Mouse (Mus musculus) kidney, embryonic 16.5 days (tissue): ENCODE results near the gene Galns. TPM values are rescaled to one million over a fixed set of nuclear protein-coding genes. Genes with fewer than 3 reads are reported as not detected.

Experiments
- ATAC-seq: fragments of 200-750 bp; cut with Nextera tagmentation; 2 replicates; pipeline ENCODE4 v1.8.0; 2017; ENCODE audit warnings: moderate TSS enrichment; ENCODE audit not compliant: low FRiP score, low TSS enrichment
- H3K27ac ChIP-seq: fragments of 300-500 bp; sonication (generic); 2 replicates; pipeline ENCODE4 v1.5.1; 2014; ENCODE audit warnings: low read length
- H3K27me3 ChIP-seq: fragments of 300-500 bp; sonication (generic); 2 replicates; pipeline ENCODE4 v1.6.1; 2014; ENCODE audit warnings: low read length, control low read depth, mixed read lengths; ENCODE audit not compliant: insufficient read depth
- H3K36me3 ChIP-seq: fragments of 300-500 bp; sonication (generic); 2 replicates; pipeline ENCODE4 v1.6.1; 2014; ENCODE audit warnings: low read length, control low read depth, mixed read lengths; ENCODE audit not compliant: insufficient read depth
- H3K4me1 ChIP-seq: fragments of 300-500 bp; sonication (generic); 2 replicates; pipeline ENCODE4 v1.6.1; 2014; ENCODE audit warnings: low read length, control low read depth, mixed read lengths; ENCODE audit not compliant: insufficient read depth
- H3K4me2 ChIP-seq: fragments of 300-500 bp; sonication (generic); replicated peaks from 2 replicates; pipeline ENCODE4 v1.6.1; 2014; ENCODE audit warnings: low read depth, low read length
- H3K4me3 ChIP-seq: fragments of 300-500 bp; sonication (generic); 2 replicates; pipeline ENCODE4 v1.5.1; 2014; ENCODE audit warnings: mild to moderate bottlenecking, low read length
- H3K9ac ChIP-seq: fragments of 300-500 bp; sonication (generic); replicated peaks from 2 replicates; pipeline ENCODE4 v1.6.1; 2014; ENCODE audit warnings: low read length
- H3K9me3 ChIP-seq: fragments of 300-500 bp; sonication (generic); 2 replicates; pipeline ENCODE4 v1.6.1; 2016; ENCODE audit warnings: low read length, control low read depth
- WGBS: fragments of 180-500 bp; shearing (Covaris S2); extraction: QIAGEN DNeasy Blood & Tissue Kit; methylation state at CpG from one replicate; pipeline ENCODE4 v1.1.7; 2014; 5-methylcytosine and 5-hydroxymethylcytosine counted together
- microRNA-seq: library from miRNA; unstranded; fragments of <30 nt; microRNA quantifications from one replicate; pipeline ENCODE4, GENCODE M21; 2016
- polyA plus RNA-seq: library from polyadenylated mRNA; unstranded; fragments of >200 nt; fragmentation: Nextera tagmentation; extraction: Ambion mirVana; gene quantifications from 2 replicates; pipeline ENCODE4 v1.2.1, GENCODE M21; 2015

Galns gene
- polyA plus RNA-seq, 1 experiment from 2014 or later, result 18.2 TPM

DNA sequence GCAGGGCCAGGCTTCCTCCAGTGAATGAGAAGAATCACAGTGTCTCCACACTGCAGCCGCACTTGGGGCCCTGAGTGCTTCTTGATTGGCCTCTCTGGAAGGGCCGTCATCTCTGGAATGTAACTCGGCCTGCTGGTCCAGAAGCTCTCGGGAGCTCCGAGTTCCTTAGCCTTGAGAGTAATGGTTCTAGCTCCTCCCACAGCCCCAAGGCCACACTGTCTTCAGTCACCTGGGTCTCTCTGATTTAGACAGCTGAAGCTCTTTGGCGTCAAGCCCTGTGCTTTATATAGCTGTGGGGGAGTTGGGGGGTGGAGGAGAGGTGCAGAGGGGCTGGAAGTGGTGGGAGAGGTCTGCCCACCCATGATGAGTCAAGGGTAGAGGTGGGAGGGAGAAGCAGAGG lies 74.2 kb downstream of the Galns start:
- Histone ChIP-seq H3K9me3 (no peaks in the 10 kb centered on the region), H3K9ac (no peak overlapping the region), H3K4me3 (no peak overlapping the region), H3K4me2 (0 out of 2 replicates have a peak overlapping the region, but pooled peaks have one; percentile 1), H3K27ac (peak overlapping the region; percentile 80), H3K36me3 (no peaks in the 10 kb centered on the region), H3K27me3 (no peaks in the 10 kb centered on the region), H3K4me1 (peaks cover 34% of the 10 kb centered on the region)
- 8% methylated on average over 6 of the region's 6 CpGs for WGBS
- ATAC-seq, result peak; percentile 88

- Histone ChIP-seq H3K4me1 (peaks cover 30% of the 10 kb centered on the region), H3K27me3 (no peaks in the 10 kb centered on the region), H3K9me3 (no peaks in the 10 kb centered on the region), H3K4me2 (no peak overlapping the region), H3K4me3 (no peak overlapping the region), H3K27ac (peak overlapping the region; percentile 55), H3K36me3 (no peaks in the 10 kb centered on the region), H3K9ac (no peak overlapping the region)
- 54% methylated on average over 8 of the region's 8 CpGs for WGBS
- ATAC-seq, result no peak
These were observed 80.0 kb downstream of the Galns start for GRCm38 (mm10) chr8:122531312-122531711.

GRCm38 (mm10) chr8:122529159-122529558 lies 82.1 kb downstream of the Galns start:
- no peaks in the 10 kb centered on the region for H3K9me3 ChIP-seq
- no peaks in the 10 kb centered on the region for H3K36me3 ChIP-seq
- no peak overlapping the region for H3K9ac ChIP-seq
- no peak overlapping the region for H3K4me3 ChIP-seq
- H3K4me2 ChIP-seq, result no peak overlapping the region
- no peak for ATAC-seq
- H3K27ac ChIP-seq, result no peak overlapping the region
- peaks cover 47% of the 10 kb centered on the region for H3K4me1 ChIP-seq
- 88% methylated on average over 4 of the region's 4 CpGs for WGBS
- no peaks in the 10 kb centered on the region for H3K27me3 ChIP-seq

Small RNA genes lying within 50 kb of the gene (microRNA-seq; reads per million reads assigned to microRNA genes)
- gene Mir6396, result not detected

Other genes with a start within 250 kb of the Galns start
- 50.1 and 50.6 TPM in 2 replicates for gene Zc3h18, start 234.9 kb downstream of the Galns start, polyA plus RNA-seq
- gene Il17c, start 189.4 kb downstream of the Galns start, polyA plus RNA-seq, result not detected in 2 replicates
- 385 and 421 TPM in 2 replicates for gene Cyba, start 178.5 kb downstream of the Galns start, polyA plus RNA-seq
- 36.4 and 36.6 TPM in 2 replicates for gene Mvd, start 168.0 kb downstream of the Galns start, polyA plus RNA-seq
- gene Snai3, start 150.7 kb downstream of the Galns start, polyA plus RNA-seq, result 0.75 and 0.77 TPM in 2 replicates
- 39.3 and 46.0 TPM in 2 replicates for gene Rnf166, start 135.4 kb downstream of the Galns start, polyA plus RNA-seq
- 46.5 and 48.0 TPM in 2 replicates for gene Ctu2, start 135.3 kb downstream of the Galns start, polyA plus RNA-seq
- 15.6 and 16.9 TPM in 2 replicates for gene Piezo1, start 60.1 kb downstream of the Galns start, polyA plus RNA-seq
- 43.0 and 49.0 TPM in 2 replicates for gene Cdt1, start 43.4 kb downstream of the Galns start, polyA plus RNA-seq
- gene Aprt, start 34.6 kb downstream of the Galns start, polyA plus RNA-seq, result 363 and 371 TPM in 2 replicates
- 56.7 and 60.1 TPM in 2 replicates for gene Trappc2l, start 177 bp upstream of the Galns start, polyA plus RNA-seq
- 0.15 and 0.19 TPM in 2 replicates for gene Pabpn1l, start 11.3 kb upstream of the Galns start, polyA plus RNA-seq
- 3.5 and 4.5 TPM in 2 replicates for gene Cbfa2t3, start 87.6 kb upstream of the Galns start, polyA plus RNA-seq
- 22.7 and 22.9 TPM in 2 replicates for gene Acsf3, start 164.0 kb upstream of the Galns start, polyA plus RNA-seq
- gene Cdh15, start 236.5 kb upstream of the Galns start, polyA plus RNA-seq, result 1.3 and 1.8 TPM in 2 replicates